Mouse (Mus musculus) olfactory bulb, adult 2 months (tissue): ENCODE data around the gene Eln.

Experiments
- CTCF ChIP-seq: fragments of 200-500 bp; IDR thresholded peaks from 2 replicates; pipeline ENCODE4 v1.5.1; 2012; ENCODE audit warnings: low read depth, mild to moderate bottlenecking, low read length, moderate library complexity; ENCODE audit not compliant: insufficient read depth
- POLR2A ChIP-seq: fragments of 200-500 bp; IDR thresholded peaks from 2 replicates; pipeline ENCODE4 v1.6.1; 2012; ENCODE audit warnings: mild to moderate bottlenecking, low read depth, low read length, moderate library complexity; ENCODE audit not compliant: insufficient read depth

DNA sequence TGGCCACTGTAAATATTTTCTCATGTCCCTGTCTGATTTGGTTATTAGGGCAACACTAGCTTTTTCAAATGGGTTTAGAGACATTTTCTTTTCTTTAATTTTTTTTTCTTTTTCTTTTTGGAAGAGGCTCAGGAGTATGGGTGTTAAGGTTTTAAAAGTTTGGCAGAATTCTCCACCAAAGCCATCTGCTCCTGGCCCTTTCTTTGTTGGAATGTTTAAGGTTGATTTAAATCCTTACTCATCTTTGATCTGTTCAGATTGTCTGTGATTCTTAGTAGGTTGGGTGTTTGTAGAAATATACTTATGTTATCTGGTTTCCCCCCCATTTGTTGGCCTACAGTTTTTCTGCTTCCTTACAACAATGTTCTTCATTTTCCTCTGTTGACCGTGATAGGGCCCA is 54.4 kb downstream of the Eln start:
- TF ChIP-seq CTCF (no peak), POLR2A (no peak)
